Mouse (Mus musculus) adrenal gland, postnatal 25 days (tissue): ENCODE measurements around the gene Cdipt. TPM values are rescaled to one million over a fixed set of nuclear protein-coding genes. Genes with fewer than 3 reads are reported as not detected.
A peak's percentile ranks its signal among the peaks of the same experiment; 100 is the strongest.

Experiments used
- DNase-seq: peaks from one replicate; pipeline ENCODE4 v3.0.0; 2021; ENCODE audit warnings: mixed read lengths
- total RNA-seq: library from RNA; stranded (reverse); gene quantifications from 2 replicates; pipeline ENCODE4 v1.2.3, GENCODE M21; 2021

Gene Cdipt
- total RNA-seq, 1 experiment from 2014 or later, result 99.5 TPM

GRCm38 (mm10) chr7:127025556-127026160 is 49.9 kb downstream of the Cdipt start:
- peak; percentile 65 for DNase-seq

- DNase-seq, result peak; percentile 63
These were observed 50.5 kb downstream of the Cdipt start for GRCm38 (mm10) chr7:127026161-127026600.

DNA sequence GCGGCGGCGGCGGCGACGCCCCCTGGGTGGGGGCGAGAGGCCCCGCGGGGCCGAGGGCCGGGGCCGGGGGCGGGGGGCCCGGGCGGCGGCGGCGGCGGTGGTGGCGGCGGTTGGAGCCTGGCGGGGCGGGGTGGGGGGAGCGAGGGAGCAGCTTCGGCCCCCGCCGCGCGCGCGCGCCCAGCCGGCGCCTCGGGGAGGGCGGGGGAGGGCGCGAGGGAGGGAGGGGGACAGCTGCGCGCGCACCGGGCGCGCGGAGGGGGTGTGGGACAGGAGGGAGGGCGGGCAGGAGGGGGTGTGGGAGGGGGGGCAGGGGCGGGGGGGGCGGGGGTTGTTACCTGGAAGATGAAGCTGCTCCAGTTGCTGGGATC is 50.9 kb downstream of the Cdipt start:
- DNase-seq, result peak; percentile 91

GRCm38 (mm10) chr7:127026984-127027726 is 51.4 kb downstream of the Cdipt start, which contains the start of gene Maz:
Gene Maz, minus strand, starts transcription at chr7:127027037.
- peak; percentile 98 for DNase-seq

DNA sequence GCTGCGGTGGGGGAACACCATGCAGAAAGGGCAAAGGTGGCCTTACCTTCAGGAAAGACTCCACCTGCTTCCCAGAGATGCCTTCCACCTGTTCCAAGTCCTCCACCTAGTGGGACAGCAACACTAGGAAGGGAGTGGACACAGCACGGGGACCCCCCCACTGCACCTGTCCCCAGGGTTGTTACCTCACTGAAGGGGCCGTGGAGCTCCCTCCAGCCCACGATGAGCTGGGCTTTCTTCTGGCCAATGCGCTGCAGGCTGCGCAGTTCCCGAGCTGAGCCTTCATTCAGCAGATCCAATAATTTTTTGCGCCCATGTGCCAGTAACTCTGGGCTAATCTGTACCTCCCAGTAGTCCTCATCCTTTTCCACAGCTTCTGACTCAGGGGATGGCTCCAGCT is 52.2 kb downstream of the Cdipt start:
- DNase-seq, result no peak

Other genes with a start within 250 kb of the Cdipt start
- gene Mapk3, start 216.3 kb upstream of the Cdipt start, total RNA-seq, result 142 and 170 TPM in 2 replicates
- gene Gdpd3, start 209.6 kb upstream of the Cdipt start, total RNA-seq, result 6.5 and 7.5 TPM in 2 replicates
- gene Ypel3, start 199.0 kb upstream of the Cdipt start, total RNA-seq, result 122 and 181 TPM in 2 replicates
- 0.67 and 1.6 TPM in 2 replicates for gene Tbx6, start 194.4 kb upstream of the Cdipt start, total RNA-seq
- gene Ppp4c, start 183.4 kb upstream of the Cdipt start, total RNA-seq, result 91.5 and 101 TPM in 2 replicates
- gene Fam57b, start 178.2 kb upstream of the Cdipt start, total RNA-seq, result 17.2 and 17.3 TPM in 2 replicates
- gene 4930451I11Rik, start 144.3 kb upstream of the Cdipt start, total RNA-seq, result not detected in 2 replicates
- gene Doc2a, start 128.5 kb upstream of the Cdipt start, total RNA-seq, result 0.52 and 1.9 TPM in 2 replicates
- 23.2 and 39.1 TPM in 2 replicates for gene Hirip3, start 113.9 kb upstream of the Cdipt start, total RNA-seq
- 44.4 and 50.5 TPM in 2 replicates for gene Ino80e, start 113.5 kb upstream of the Cdipt start, total RNA-seq
- gene Taok2, start 91.2 kb upstream of the Cdipt start, total RNA-seq, result 82.8 and 89.5 TPM in 2 replicates
- 21.7 and 34.5 TPM in 2 replicates for gene Tmem219, start 53.0 kb upstream of the Cdipt start, total RNA-seq
- 31.1 and 42.7 TPM in 2 replicates for gene Kctd13, start 47.0 kb upstream of the Cdipt start, total RNA-seq
- 1.6 and 2.5 TPM in 2 replicates for gene Asphd1, start 26.3 kb upstream of the Cdipt start, total RNA-seq
- 91.1 and 128 TPM in 2 replicates for gene Sez6l2, start 25.4 kb upstream of the Cdipt start, total RNA-seq
- 0.71 and 2.0 TPM in 2 replicates for gene Cdiptos, start 184 bp downstream of the Cdipt start, total RNA-seq
- 102 and 118 TPM in 2 replicates for gene Mvp, start 38.7 kb downstream of the Cdipt start, total RNA-seq
- gene Pagr1b, start 40.6 kb downstream of the Cdipt start, total RNA-seq, result 1.7 and 2.8 TPM in 2 replicates
- 13.4 and 28.2 TPM in 2 replicates for gene Pagr1a, start 41.4 kb downstream of the Cdipt start, total RNA-seq
- 31.0 and 44.0 TPM in 2 replicates for gene Gm42742, start 45.2 kb downstream of the Cdipt start, total RNA-seq
- gene Prrt2, start 45.3 kb downstream of the Cdipt start, total RNA-seq, result 2.2 and 5.1 TPM in 2 replicates
- 167 and 171 TPM in 2 replicates for gene Maz, start 51.1 kb downstream of the Cdipt start, total RNA-seq
- 9.5 and 15.0 TPM in 2 replicates for gene Kif22, start 66.6 kb downstream of the Cdipt start, total RNA-seq
- not detected in 2 replicates for gene Zg16, start 111.4 kb downstream of the Cdipt start, total RNA-seq
- gene AI467606, start 115.4 kb downstream of the Cdipt start, total RNA-seq, result 0.43 and 1.1 TPM in 2 replicates
- 0.21 TPM in 1 of 2 replicates, not detected in the other for gene Qprt, start 146.3 kb downstream of the Cdipt start, total RNA-seq
- 0.55 and 1.0 TPM in 2 replicates for gene Spn, start 161.9 kb downstream of the Cdipt start, total RNA-seq
- gene Cd2bp2, start 220.1 kb downstream of the Cdipt start, total RNA-seq, result 53.5 and 65.9 TPM in 2 replicates
- 51.9 and 53.1 TPM in 2 replicates for gene Tbc1d10b, start 232.6 kb downstream of the Cdipt start, total RNA-seq
- gene Mylpf, start 233.0 kb downstream of the Cdipt start, total RNA-seq, result 4.1 and 4.4 TPM in 2 replicates